Mouse (Mus musculus): ENCODE measurements around the gene Elovl5.
"Not testable (repeated sequence)": the region's sequence is repeated elsewhere in the genome, so short reads cannot be mapped to it uniquely, and the experiment has no call there.

Elovl5 gene

DNA sequence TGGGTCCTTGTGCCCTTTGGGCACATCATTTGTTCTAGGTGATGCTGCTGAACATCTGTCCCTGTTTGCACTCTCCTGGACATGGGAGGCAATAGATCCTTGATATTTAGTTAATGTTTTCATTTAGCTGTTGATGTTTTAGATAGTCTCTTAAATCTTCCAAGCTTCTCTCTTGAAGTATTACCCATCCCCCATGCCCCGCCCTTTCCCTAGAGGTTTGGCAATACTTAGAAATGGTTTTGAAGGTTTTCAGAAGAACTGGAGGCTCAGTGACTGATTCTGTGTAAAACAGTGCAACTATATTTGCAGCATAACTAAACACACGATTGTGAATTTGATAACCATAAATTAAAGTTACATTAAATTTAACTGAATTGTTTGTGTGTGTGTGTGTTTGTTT lies 38.3 kb downstream of the Elovl5 start:
- no peak for DNase-seq (ENCODE audit: low spot score)

DNA sequence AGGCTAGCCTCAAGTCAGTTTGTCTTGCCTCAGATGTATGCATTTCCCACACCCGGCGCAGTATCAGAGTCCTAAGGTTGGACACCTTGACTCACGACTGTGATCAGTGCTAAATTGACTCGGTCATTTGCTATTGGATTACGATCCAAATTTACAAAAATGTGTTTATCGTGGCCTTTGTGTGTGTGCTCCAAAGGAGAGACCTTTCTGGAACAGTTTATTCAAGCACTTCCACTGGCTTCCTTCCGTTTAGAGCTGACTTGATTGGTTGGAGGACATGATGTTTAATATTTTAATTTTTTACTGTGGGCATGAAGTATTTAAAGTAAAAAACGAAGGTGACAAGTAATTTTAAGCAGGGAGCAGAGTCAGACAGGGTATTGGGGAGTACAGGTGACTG lies 38.8 kb downstream of the Elovl5 start:
- no peak for DNase-seq (ENCODE audit: low spot score)

DNA sequence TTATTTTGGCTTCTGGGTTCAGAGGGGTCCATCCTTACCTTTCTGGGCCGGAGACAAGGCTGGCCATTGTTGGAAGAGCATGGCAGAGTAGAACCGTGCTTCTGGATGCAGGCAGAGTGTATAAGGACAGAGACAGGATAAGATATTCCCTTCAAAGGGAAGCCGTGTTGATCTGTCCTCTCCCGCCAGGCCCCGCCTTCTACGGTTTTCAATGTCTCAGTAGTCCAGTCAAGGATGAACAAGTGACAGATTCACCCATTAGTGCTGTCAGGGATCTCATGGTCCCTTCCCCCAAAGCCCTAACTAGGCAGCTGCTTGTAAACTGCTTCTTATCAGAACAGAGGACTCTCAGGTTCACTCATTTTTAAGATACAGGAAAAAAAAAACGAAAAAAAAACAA lies 41.2 kb downstream of the Elovl5 start:
- DNase-seq (ENCODE audit: low spot score) = no peak

DNA sequence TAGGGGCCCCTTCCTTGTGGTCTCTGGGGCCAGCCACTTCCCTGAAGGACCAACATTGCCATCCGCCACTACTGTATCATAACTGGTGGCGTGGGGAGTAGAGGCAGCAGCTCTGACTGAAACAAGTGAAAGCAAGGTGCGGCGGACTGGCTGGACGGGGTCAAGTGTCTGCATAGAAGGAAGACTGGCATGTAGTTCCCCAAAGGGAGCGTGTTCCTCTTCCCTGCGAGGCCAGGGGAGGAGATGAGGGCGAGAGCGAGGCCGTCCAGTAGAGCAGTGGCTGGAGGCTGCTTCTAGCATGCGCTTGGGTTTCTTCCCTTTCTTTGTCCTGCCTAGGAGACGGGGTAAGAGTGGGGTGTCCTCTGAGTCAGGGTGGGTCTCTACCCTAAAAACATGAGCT lies 42.6 kb downstream of the Elovl5 start:
- no peak for DNase-seq (ENCODE audit: low spot score)

DNA sequence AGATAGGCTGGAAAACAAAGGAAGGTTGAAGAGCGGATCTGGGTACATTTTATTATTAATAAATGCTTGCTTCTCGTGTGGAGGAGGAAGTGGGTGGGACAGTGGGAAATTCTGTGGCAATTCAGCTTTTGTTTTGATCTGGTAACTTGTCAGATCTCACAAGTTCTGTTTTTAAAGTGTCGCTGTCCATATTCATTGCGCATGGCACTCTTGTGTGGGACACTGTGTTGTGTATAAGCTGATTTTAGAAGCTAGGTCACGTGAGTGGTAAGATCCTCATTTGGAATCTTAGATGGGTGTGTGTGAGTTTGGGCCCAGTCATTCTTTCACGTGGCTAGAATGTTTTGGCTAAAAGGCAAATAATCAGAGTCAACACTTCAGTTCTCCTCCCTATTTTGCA lies 44.2 kb downstream of the Elovl5 start:
- DNase-seq (ENCODE audit: low spot score) = no peak

DNA sequence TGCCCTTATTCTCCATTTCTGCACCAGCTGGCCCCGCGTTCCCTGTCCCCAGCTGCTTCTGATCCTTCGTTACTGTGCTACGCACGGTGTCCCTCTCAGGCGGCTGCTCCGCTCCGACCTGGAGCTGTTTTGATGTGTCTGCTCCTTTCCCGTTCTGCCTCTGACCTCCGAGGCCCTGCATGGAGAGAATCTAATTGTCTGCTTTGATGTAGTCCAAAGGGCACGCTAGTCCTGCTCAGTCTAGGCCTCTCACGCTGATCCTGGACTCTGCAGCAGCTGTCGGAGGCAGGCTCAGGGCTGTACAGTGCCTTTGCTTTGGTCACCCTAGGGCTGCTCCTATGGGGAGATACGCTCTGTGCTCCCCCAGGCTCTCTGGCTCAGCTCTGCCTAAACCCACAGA lies 46.9 kb downstream of the Elovl5 start:
- no peak for DNase-seq (ENCODE audit: low spot score)

DNA sequence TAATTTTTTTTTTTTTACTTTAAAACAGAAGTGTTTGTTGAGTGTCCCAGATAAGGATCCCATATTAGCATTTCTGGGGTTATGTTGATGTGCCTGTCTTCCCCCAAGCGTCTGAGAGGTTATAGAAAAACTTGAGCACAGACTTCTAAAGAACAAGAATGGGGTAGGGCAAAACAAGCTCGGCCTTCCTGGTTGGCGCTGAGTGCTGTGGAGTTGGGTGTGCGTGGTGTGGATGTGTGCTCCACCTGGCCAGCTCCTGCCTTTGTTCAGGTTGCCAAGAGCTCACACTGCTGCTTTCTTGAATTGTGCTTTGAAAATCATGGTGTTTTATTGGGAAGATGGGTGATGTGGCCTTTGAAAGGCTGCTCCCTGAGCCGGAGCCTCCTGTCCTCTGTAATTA lies 48.1 kb downstream of the Elovl5 start:
- DNase-seq (ENCODE audit: low spot score) = no peak

DNA sequence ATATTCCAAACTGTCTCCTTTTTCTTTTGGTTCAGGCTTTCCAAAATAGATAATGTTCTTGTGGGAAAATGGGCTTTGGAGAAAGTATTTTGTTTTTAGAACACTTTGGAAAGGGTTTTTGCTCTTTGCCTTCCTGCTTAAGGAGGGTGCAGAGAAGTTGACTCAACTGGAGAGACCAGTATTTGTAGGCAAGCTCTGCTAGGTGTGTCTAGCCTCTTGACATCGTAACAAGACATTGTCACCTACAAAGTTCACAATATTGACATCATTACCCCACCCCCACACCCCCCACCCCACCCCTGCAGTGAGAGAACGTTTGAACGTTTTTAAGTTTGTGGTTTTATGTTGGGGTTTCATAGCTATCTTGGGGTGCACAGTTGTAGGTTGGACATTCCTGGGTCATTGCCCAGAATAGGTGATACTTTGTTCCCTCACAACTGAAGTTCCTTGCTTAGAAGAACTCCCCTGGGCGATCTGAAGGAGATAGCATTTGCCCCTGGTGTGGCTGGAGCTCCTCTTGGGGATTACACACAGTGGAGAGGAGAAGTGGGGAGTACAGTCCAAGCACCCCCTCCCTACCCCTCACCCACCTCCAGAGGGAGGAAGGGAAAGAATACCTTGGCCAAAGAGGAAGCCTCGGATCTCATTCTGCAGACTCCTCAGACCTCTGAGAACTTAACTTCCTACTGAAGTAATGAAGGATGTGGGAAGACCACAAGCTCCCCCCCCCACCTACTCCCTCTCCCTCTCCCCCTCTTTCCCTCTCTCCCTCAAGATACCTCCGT lies 48.8 kb downstream of the Elovl5 start:
- DNase-seq (ENCODE audit: low spot score) = no peak

DNA sequence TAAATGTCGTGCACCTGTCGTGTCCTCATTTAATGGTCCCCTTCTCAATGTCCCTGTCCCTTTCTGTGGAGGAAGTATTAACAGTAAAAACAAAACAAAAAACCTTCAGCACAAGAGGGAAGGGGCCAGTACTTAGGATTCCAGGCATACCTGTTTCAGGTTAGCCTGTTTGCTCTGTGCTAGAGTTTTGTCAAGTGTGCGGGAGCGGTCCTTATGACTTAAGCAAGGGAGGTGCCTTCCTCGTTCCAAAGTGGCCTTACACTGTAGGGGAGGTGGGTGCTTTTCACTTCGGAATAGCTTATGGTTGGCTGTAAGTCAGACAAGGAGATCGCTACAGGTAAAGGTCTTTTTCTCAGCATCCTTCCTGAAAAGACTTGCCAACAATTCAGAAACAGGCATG lies 49.7 kb downstream of the Elovl5 start:
- DNase-seq (ENCODE audit: low spot score) = no peak

DNA sequence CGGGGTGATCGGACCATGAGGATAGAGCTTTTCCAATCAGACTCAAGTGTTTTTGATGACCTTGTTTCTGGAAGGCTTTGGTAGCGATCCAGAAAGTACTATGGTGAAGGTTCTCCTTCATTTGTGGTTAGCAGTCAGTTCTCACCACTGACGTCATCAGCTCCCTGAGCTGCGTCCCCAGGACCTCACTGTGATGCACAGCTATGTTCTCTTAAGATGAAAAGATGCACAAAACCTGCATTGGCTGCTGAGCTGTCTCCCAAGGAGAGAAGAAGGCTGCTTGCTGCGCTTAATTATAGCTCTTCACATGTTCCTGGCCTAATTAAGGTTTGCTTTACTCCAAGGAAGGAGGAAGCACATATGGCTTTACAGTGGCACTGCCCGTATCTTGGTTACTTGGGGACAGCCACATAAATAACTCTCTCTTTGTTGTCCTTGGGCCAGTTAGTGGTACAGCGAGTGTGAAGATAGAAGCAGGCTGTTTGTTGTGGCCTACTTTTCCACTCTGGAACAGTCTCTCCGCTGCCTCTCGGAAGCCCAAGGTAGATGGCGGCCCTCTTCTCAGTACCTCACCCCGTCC lies 50.5 kb downstream of the Elovl5 start:
- no peak for DNase-seq (ENCODE audit: low spot score)

DNA sequence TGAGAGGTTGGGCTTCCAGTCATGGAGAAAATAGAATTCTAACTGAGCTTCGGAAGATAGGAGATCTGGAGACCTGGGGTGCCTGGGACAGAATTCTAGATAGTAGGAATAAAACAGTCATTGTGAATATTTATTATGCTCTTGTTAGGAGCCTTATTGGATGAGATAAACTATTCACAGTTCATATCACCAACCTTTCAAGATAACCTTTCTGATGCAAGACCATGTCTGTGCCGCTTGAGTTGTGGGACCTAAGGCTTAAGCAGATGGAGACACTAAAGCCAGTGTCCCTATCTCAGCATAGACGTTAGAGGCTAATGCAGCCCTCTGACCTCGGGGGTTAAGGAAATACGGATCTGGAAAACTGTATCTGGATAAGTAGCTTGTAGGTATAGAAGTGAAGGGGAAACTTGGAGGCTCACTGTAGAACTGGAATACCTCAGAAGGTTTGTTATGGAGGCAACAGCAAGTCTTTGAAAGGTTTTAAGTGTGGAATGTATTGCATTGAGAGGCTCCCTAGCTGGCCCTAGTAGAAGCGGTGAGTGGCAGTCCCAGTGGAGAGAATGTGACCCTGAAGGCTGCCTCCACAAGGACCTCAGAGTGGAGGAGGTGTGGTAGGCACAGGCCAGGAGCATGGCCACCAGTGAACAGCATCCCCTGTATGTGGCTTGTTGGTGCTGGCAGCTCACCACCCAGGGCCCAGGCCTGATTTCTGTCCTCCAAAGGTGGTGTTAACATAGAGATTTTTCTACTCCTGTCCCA lies 52.2 kb downstream of the Elovl5 start:
- no peak for DNase-seq (ENCODE audit: low spot score)

DNA sequence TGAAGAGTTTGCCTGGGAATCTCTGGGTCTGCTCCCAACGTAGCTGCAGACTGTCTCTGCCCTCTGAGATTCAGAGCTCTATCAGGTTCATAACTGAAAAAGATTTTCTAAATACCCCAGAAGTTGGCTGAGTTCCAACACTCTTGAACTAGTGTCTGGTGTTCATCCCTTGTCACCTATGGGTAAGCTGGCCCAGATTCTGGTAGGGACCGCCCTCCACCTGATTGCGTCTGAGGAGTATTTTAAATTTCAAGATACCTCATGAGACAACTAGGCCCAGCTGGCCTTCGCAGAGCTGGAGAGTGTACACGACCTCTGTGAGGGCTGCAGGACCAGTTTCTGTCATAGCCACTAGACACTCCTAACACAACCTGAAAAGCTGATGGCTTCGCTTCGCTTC lies 61.8 kb downstream of the Elovl5 start:
- no peak for DNase-seq (ENCODE audit: low spot score)

DNA sequence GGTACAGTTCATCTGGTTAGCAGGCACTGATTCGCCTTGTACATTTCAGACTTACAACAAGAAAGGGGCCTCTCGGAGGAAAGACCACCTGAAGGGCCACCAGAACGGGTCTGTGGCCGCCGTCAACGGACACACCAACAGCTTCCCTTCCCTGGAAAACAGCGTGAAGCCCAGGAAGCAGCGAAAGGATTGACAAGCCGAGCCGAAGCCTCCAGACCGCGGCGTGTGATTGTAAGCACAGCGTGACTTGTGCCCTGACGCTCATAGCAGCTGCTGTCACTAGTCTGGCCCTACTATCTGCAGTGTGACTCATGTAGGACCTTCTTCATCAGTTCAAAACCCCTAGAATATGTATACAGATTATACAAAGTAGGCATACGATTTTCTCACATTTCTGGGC lies 65.5 kb downstream of the Elovl5 start:
- DNase-seq (ENCODE audit: low spot score) = no peak

DNA sequence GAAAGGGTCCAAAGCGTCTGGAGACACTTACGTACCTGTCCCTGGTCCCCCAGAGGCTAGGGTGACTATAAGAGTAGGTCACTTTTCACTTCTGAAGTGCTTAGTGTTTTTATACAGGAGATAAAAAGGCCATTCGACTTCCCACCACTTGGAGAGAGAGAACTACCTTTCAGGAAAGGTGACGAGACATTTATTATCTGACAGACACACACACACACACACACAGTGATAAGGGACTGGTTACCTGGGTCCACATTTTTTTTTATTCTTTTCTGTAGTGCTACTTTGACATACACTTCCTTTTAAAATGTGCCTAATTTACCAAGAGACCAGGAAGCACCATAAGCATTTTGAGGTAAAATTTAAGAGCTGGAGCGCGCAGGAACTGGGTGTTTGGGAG lies 66.4 kb downstream of the Elovl5 start:
- no peak for DNase-seq (ENCODE audit: low spot score)

DNA sequence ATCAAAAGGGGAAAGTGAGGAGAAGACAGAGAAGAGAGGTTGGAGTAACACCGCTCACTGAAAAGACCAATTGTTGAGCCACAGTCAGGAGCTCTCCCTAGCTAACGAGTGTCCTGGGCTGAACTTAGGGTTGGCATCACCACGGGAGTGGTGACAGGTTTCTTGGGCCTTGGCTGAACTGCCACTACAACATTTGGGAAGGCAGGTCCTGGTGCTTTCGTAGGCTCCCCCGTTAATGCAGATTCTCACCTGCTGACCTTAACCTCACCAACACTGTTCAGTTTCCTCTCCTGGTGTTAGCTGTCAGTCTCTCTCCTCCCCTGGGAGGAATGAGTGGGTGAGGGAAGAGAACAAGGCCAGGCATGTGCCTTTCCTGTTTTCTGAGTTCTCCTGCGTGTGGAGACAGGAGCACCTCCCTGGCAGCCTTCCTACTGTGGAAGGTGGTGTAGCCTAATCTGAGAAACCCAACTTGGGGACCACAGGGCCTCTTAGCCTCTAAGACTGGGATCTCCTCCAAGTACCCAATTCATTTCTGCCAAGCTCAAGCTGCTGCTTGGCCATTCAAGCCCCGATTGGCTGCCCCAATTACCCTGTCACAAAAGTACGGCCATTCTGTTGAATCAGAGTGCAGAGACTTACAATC lies 69.1 kb downstream of the Elovl5 start:
- no peak for DNase-seq (ENCODE audit: low spot score)

DNA sequence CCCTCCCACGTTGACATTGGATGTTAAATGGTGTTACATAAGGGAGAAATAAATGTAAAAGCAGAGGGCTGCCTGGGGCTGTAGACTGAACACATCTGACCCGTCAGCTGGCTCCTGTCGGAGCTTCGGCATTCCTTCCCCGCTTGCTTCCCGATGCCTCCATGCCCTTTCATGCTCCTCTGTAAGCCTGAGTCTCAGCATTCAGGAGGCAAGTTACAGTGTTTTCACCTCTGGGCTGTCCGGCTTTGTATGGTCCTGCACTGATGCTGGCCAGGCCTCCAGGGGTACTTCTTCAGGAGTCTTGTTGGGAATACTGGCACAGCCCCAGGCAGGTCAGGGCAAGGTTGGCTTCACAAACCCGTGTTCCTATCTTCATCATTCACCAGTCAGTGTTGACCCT lies 72.5 kb downstream of the Elovl5 start:
- DNase-seq (ENCODE audit: low spot score) = no peak

DNA sequence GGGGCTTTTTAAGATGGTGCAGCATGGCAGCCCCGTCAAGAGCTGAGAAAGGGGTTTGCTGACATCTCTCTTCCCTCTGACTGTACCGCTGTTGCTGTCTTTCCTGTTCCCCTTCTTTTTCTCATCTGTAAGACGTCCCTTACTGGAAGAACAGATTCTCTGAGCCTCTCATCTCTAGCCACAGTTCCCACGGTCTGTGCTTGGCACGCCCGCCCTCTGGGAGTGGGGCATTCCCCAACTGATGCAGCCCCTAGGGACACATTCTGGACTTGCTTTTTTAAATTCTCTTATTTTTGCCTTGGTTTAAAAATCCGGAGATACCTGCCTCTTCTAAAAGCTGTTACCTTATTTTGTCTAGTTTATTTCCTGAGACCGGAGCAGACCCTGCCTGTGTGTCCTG lies 73.1 kb downstream of the Elovl5 start:
- no peak for DNase-seq (ENCODE audit: low spot score)

DNA sequence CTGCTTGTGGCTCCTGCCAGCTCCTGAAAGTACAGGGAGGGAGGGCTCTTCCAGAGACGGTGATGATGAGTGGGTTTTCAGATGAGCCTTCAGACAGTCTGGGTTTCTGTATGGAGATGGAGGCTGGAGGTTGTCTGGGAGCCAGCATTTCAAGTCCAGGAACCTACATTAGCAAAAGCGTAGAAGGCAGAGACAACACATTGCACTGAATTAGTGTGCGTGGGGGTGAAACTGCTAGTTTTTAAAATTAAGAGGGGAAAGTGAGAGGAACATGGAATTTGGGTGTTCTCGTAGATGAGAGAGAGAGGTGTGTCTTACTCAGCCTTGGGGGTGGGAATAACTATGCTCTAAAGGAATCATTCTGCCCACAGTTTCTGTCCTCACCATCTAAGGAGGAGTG lies 74.5 kb downstream of the Elovl5 start:
- DNase-seq (ENCODE audit: low spot score) = no peak

DNA sequence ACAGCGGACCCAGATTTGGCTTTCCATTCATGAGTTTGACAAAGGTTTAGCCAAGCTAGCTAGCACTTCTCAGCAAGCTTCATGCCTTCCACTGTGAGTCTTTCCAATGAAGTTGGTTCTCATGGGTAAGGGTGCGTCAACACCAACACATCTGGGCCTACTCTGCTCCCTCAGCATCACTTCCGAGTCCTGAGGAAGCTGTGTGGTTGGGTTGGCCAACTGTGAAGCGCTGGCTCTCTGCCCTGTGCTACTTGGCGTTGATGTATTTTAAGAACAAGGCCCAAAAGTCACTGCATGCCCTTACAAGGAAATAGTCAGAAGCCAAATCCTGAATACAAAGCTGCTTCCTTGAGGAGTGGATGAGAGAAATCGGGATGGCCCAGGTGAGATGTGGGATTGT lies 75.1 kb downstream of the Elovl5 start:
- DNase-seq (ENCODE audit: low spot score) = no peak

DNA sequence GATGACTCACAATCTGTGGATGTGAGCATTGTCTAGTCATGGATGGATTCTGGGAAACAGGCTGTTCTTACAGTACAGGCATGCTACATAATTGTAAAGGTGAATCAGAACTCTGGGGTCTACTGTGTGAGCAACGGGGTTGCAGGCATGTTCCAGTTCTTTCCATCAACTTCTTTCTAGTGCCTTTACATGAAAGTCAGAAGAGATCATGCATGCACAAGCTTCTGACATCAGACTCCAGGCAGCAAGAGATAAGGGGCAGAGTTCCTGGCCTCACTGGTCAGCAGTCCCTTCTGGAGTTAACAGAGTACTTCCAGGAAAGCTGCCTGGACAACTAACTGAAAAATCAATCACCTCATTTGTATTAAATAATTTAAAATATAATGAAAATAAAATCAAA lies 75.9 kb downstream of the Elovl5 start:
- DNase-seq (ENCODE audit: low spot score) = no peak

DNA sequence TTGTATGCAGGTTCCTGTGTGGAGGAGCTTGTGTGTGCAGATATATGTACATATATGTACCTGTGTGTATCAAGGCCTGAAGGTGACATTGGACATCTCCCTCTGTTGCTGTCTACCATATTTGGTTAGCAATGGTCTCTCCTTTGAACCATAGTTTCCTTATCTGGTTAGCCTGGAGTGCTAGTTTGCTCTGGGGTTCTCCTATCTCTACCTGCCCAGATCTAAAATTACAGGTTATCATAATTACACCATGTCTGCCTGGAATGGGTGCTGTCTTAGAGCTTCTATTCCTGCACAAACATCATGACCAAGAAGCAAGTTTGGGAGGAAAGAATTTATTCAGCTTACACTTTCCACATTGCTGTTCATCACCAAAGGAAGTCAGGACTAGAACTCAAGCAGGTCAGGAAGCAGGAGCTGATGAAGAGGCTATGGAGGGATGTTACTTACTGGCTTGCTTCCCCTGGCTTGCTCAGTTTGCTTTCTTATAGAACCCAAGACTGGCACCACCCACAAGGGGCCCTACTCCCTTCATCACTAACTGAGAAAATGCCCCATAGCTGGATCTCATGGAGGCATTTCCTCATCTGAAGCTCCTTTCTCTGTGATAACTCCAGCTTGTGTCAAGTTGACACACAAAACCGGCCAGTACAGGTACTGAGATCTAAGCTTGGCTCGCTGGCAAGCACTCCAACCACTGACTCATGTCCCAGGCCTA lies 76.5 kb downstream of the Elovl5 start:
- DNase-seq (ENCODE audit: low spot score) = not testable (repeated sequence)

DNA sequence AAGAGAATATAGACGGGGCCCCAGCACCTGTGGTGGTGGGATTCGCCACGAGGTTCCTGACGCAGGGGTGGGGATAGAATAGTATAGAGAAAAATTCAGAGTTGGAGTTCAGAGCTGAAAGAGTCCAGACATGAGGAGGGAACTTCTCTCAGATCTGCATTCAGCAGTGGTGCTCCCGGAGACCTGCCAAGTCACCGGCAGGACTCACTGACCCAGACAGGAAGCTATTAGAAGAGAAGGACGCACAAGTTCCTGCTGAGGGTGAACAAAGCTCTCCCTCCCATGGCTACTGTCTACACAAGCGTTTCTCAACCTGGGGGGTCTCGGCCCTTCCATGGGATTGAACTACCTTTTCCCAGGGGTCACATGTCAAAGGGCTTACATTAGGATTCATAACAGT lies 78.1 kb downstream of the Elovl5 start:
- no peak for DNase-seq (ENCODE audit: low spot score)
